Mouse (Mus musculus) liver, postnatal 0 days (tissue): Measurements from ENCODE around the gene Acot6.

Experiments used
- CTCF ChIP-seq: sonication (generic); IDR thresholded peaks from 2 replicates; pipeline ENCODE4 v1.5.1; 2016; ENCODE audit warnings: antibody characterized with exemption, low read depth
- EP300 ChIP-seq: IDR thresholded peaks from 2 replicates; pipeline ENCODE4 v1.6.1; 2016; ENCODE audit warnings: antibody characterized with exemption, low read depth, mild to moderate bottlenecking

DNA sequence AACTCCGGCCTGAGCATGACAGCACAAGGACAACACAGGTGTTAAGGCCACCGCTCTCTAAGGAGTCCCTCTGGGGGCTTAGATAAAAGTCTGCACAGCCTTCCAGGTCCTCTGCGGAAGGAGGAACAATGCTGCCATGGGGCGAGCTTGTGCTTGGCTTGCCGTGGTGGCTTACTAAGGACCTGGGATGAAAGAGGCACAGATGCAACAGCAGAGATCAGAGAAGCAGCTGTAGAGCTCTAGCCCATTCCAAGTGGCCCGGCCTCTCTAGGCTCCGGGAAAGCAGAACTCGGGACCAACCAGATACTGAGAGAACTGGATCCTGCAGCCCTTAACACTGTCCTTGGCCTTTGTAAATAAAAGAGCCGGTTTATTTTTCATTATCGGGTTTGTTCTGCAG, 51.5 kb downstream of the Acot6 start:
- TF ChIP-seq CTCF (no peak), EP300 (no peak)
